Mouse (Mus musculus) hematopoietic multipotent progenitor cell, adult 10-12 weeks (in vitro differentiated cells): Measurements from ENCODE around the gene Gm6526. TPM values are rescaled to one million over a fixed set of nuclear protein-coding genes. Genes with fewer than 3 reads are reported as not detected.

ENCODE experiments used
- polyA plus RNA-seq: library from polyadenylated mRNA; stranded (reverse); fragments of >175 nt; gene quantifications from 2 replicates; pipeline ENCODE4 v1.2.3, GENCODE M21; 2012; ENCODE audit warnings: low replicate concordance

Gm6526 gene
- polyA plus RNA-seq = not detected in 2 replicates

DNA sequence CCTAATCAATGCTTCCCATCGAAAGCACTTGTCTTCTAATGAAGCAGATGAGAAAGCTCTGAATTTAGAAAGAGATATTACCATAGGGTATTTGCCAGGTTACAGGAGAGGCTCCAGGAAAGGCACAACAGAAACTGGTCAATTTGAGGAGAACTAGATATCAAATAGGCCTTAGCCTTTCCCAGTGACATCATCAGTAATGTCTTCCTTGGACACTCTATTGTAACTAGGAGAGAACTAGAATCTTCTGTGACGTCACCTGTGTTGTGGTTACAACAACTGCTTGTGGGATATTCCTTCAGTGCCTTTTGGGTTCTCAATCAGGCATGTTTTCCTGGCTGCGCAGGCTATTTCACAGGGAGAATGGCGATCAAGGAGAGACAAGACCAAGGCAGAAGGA, at the start of gene Gm6526:
Gene Gm6526, plus strand, starts transcription at position 301 of the 400 bp plus-strand sequence.

DNA sequence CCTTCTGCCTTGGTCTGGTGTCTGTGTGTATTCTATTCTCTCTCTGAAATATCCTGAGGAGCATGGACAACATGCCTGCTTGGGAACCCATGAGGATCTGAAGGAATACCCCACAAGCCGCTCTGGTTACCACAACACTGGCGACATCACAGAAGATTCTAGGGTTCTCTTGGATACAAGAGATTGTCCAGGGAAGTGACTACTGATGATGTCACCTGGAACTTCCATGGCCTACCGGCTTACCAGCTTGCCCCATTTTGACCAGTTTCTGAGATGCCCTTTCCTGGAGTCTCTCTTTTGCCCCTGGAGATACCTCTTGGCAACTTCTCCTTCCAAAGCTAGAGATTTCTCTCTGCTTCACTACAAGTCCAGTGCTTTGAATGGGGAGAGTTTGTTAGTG, 20.3 kb upstream of the Gm6526 start, which contains the start of gene Gm16506:
Gene Gm16506, minus strand, starts transcription at position 101 of the 400 bp plus-strand sequence.

DNA sequence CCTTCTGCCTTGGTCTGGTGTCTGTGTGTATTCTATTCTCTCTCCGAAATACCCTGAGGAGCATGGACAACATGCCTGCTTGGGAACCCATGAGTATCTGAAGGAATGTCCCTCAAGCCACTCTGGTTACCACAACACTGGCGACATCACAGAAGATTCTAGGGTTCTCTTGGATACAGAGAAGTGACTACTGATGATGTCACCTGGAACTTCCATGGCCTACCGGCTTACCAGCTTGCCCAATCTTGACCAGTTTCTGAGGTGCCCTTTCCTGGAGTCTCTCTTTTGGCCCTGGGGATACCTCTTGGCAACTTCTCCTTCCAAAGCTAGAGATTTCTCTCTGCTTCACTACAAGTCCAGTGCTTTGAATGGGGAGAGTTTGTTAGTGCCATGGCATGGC, 37.0 kb downstream of the Gm6526 start, which contains the start of gene Gm8180:
Gene Gm8180, minus strand, starts transcription at position 101 of the 400 bp plus-strand sequence.

Other genes with a start within 250 kb of the Gm6526 start
- not detected in 2 replicates for gene Gm5799, start 204.3 kb upstream of the Gm6526 start, polyA plus RNA-seq
- gene Gm17654, start 168.7 kb upstream of the Gm6526 start, polyA plus RNA-seq = not detected in 2 replicates
- not detected in 2 replicates for gene Gm10375, start 139.9 kb upstream of the Gm6526 start, polyA plus RNA-seq
- gene Gm8165, start 70.7 kb upstream of the Gm6526 start, polyA plus RNA-seq = not detected in 2 replicates
- 0.08 TPM in 1 of 2 replicates, not detected in the other for gene Gm7324, start 50.0 kb upstream of the Gm6526 start, polyA plus RNA-seq
- not detected in 2 replicates for gene Gm16506, start 20.4 kb upstream of the Gm6526 start, polyA plus RNA-seq
- gene Gm8180, start 36.9 kb downstream of the Gm6526 start, polyA plus RNA-seq = not detected in 2 replicates
- gene Ear1, start 127.7 kb downstream of the Gm6526 start, polyA plus RNA-seq = 0.24 TPM in 1 of 2 replicates, not detected in the other
- not detected in 2 replicates for gene Ear10, start 175.7 kb downstream of the Gm6526 start, polyA plus RNA-seq
- gene Gm8113, start 177.5 kb downstream of the Gm6526 start, polyA plus RNA-seq = 0.04 and 0.17 TPM in 2 replicates
- gene Ang5, start 209.2 kb downstream of the Gm6526 start, polyA plus RNA-seq = not detected in 2 replicates